7 mouse cellular contexts compared by ENCODE assay signal in the genomic region with DNA sequence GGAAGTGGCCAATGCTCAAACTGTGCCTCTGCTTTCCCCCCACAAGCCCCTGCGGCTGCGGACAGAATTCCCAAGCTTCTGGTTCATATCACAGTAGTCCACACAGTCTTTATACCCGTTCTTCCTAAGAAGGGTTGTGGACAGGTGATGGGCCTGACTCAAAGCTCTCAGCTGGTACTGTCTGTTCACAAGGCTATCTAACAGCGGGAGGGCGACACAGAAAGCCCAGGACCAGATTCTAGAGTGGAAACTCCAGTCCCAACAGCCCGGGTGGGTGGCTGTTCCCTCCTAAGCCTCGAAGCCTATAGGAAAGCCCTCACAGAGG. TPM values are rescaled to one million over a fixed set of nuclear protein-coding genes. Genes with fewer than 3 reads are reported as not detected.
A peak's percentile ranks its signal among the peaks of the same experiment; 100 is the strongest.
DNase-seq lines count a peak whose midpoint lies in the region; ATAC-seq and TF ChIP-seq lines count a peak whose summit lies in the region.

No protein-coding gene starts in this region.

- peaks cover 52% of the 10 kb centered on the region for H3K4me1 ChIP-seq in lung, embryonic 15.5 days
- peaks cover 14% of the 10 kb centered on the region for H3K4me1 ChIP-seq in embryonic fibroblast, embryonic 13.5 days (ENCODE audit: control insufficient read depth, insufficient read depth, low read length)
- peaks cover 44% of the 10 kb centered on the region for H3K4me1 ChIP-seq in intestine, embryonic 16.5 days (ENCODE audit: control insufficient read depth, insufficient read depth, low read length)
- H3K4me1 ChIP-seq in neural tube, embryonic 15.5 days: peaks cover 29% of the 10 kb centered on the region

- no peaks in the 10 kb centered on the region for H3K27me3 ChIP-seq in lung, embryonic 15.5 days
- H3K27me3 ChIP-seq in intestine, embryonic 16.5 days (replicated peaks; ENCODE audit: control insufficient read depth, insufficient read depth, low read length): no peaks in the 10 kb centered on the region
- no peaks in the 10 kb centered on the region for H3K27me3 ChIP-seq in neural tube, embryonic 15.5 days (replicated peaks)

- H3K27ac ChIP-seq in lung, embryonic 15.5 days: peak overlapping the region; percentile 74
- H3K27ac ChIP-seq in embryonic fibroblast, embryonic 13.5 days (ENCODE audit: insufficient read depth, low read length): peak overlapping the region; percentile 79
- peak overlapping the region; percentile 73 for H3K27ac ChIP-seq in intestine, embryonic 16.5 days (ENCODE audit: low read length)
- H3K27ac ChIP-seq in neural tube, embryonic 15.5 days (replicated peaks): peak overlapping the region; percentile 86

- 31% methylated on average over 7 of the region's 7 CpGs for WGBS in lung, embryonic 15.5 days
- 29% methylated on average over 7 of the region's 7 CpGs for WGBS in intestine, embryonic 16.5 days
- WGBS in neural tube, embryonic 15.5 days: 27% methylated on average over 7 of the region's 7 CpGs

- TF ChIP-seq CTCF in embryonic fibroblast, embryonic 13.5 days (IDR thresholded peaks at IDR 0.05; ENCODE audit: borderline replicate concordance, insufficient read depth, low read length): no peak

- peak overlapping the region; percentile 86 for H3K4me2 ChIP-seq in lung, embryonic 15.5 days
- H3K4me2 ChIP-seq in intestine, embryonic 16.5 days (ENCODE audit: low read depth, low read length): peak overlapping the region; percentile 88
- peak overlapping the region; percentile 81 for H3K4me2 ChIP-seq in neural tube, embryonic 15.5 days

- TF ChIP-seq POLR2A in embryonic fibroblast, embryonic 13.5 days (IDR thresholded peaks at IDR 0.05; ENCODE audit: low read depth, low read length): no peak

- no peaks in the 10 kb centered on the region for H3K36me3 ChIP-seq in lung, embryonic 15.5 days
- no peaks in the 10 kb centered on the region for H3K36me3 ChIP-seq in intestine, embryonic 16.5 days (ENCODE audit: control insufficient read depth, insufficient read depth, low read length)
- no peaks in the 10 kb centered on the region for H3K36me3 ChIP-seq in neural tube, embryonic 15.5 days

- H3K9ac ChIP-seq in lung, embryonic 15.5 days: peak overlapping the region; percentile 39; the same call in 1 of the 2 replicates
- H3K9ac ChIP-seq in intestine, embryonic 16.5 days (ENCODE audit: low read depth, low read length): peak overlapping the region; percentile 65
- H3K9ac ChIP-seq in neural tube, embryonic 15.5 days (replicated peaks): peak overlapping the region; percentile 47

- no peak for DNase-seq in lung, postnatal 10 days
- DNase-seq in layer of hippocampus, adult 9-11 months: no peak
- DNase-seq in lung, postnatal 36 days: no peak

- H3K9me3 ChIP-seq in lung, embryonic 15.5 days: no peaks in the 10 kb centered on the region
- no peaks in the 10 kb centered on the region for H3K9me3 ChIP-seq in intestine, embryonic 16.5 days (ENCODE audit: control insufficient read depth, low read length)
- no peaks in the 10 kb centered on the region for H3K9me3 ChIP-seq in neural tube, embryonic 15.5 days (replicated peaks)

- H3K4me3 ChIP-seq in lung, embryonic 15.5 days: peak overlapping the region; percentile 42
- no peak overlapping the region for H3K4me3 ChIP-seq in embryonic fibroblast, embryonic 13.5 days (ENCODE audit: insufficient read depth, low read length)
- peak overlapping the region; percentile 48 for H3K4me3 ChIP-seq in intestine, embryonic 16.5 days (ENCODE audit: low read length)
- H3K4me3 ChIP-seq in neural tube, embryonic 15.5 days (replicated peaks): peak overlapping the region; percentile 40

- ATAC-seq in lung, embryonic 15.5 days (ENCODE audit: borderline replicate concordance, extremely low read depth, low FRiP score, low TSS enrichment): no peak
- ATAC-seq in intestine, embryonic 16.5 days: peak; percentile 1; the same call in 1 of the 2 replicates
- ATAC-seq in neural tube, embryonic 15.5 days (ENCODE audit: low FRiP score): peak; percentile 22; the same call in 1 of the 2 replicates

RNA-seq across cellular contexts. Expression of a gene that starts 31.2 kb away (rescaled TPM):
- 43.2 and 49.6 TPM in 2 replicates for polyA plus RNA-seq in lung, embryonic 15.5 days (2015; fragmentation: Nextera tagmentation; extraction: Ambion mirVana)
- 150 and 156 TPM in 2 replicates for polyA plus RNA-seq in embryonic fibroblast, embryonic 13.5 days (2011; ENCODE audit: insufficient read length, low read depth, missing spikeins)
- polyA plus RNA-seq in intestine, embryonic 16.5 days (2015; fragmentation: Nextera tagmentation; extraction: Ambion mirVana): 28.6 and 33.1 TPM in 2 replicates
- 80.8 and 91.6 TPM in 2 replicates for polyA plus RNA-seq in neural tube, embryonic 15.5 days (2015; fragmentation: Nextera tagmentation; extraction: Ambion mirVana)

RNA-seq across cellular contexts. Expression of a gene that starts 41.1 kb away (rescaled TPM):
- 21.0 and 24.1 TPM in 2 replicates for polyA plus RNA-seq in lung, embryonic 15.5 days (2015; fragmentation: Nextera tagmentation; extraction: Ambion mirVana)
- 31.5 and 36.2 TPM in 2 replicates for polyA plus RNA-seq in embryonic fibroblast, embryonic 13.5 days (2011; ENCODE audit: insufficient read length, low read depth, missing spikeins)
- polyA plus RNA-seq in intestine, embryonic 16.5 days (2015; fragmentation: Nextera tagmentation; extraction: Ambion mirVana): 26.6 and 27.6 TPM in 2 replicates
- 17.2 and 20.6 TPM in 2 replicates for polyA plus RNA-seq in neural tube, embryonic 15.5 days (2015; fragmentation: Nextera tagmentation; extraction: Ambion mirVana)
